Mouse (Mus musculus) heart, postnatal 25 days (tissue): ENCODE measurements at regions not wholly inside any gene's neighbourhood (a gene's known extent, or its start where the extent isn't known, plus 50 kb on each side); places are given as distances from the start of the nearest gene placed in this dataset.

Experiments used
- DNase-seq: peaks from one replicate; pipeline ENCODE4 v3.0.0; 2022; ENCODE audit warnings: low spot score
- intact Hi-C: fragments of 180-260 bp; cut with DNase I; formaldehyde crosslinking; loops from one replicate; pipeline ENCODE4 v1.15.1; 2025

DNA sequence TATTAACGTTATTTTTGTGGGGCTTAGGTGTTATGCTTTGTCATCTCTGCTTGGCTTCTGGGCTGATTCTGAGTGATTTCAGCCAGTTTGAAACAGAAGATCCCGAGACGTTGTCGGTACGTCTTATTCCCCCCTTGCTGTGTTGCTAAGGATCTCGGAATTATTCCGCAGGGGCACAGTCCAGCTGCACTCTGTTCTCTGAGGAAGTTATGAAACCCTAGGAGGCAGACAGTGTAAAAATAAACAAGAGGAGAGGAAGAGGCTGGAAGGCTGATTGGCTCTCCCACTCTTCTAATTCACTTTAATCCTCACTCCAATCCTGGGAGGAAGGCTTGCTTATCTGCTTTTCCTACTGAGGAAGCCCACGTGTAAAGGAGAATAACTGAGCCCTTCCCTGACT is 325.3 kb upstream of the Trpc7 start:
- DNase-seq: no peak
- intact Hi-C loops: no loop called here

DNA sequence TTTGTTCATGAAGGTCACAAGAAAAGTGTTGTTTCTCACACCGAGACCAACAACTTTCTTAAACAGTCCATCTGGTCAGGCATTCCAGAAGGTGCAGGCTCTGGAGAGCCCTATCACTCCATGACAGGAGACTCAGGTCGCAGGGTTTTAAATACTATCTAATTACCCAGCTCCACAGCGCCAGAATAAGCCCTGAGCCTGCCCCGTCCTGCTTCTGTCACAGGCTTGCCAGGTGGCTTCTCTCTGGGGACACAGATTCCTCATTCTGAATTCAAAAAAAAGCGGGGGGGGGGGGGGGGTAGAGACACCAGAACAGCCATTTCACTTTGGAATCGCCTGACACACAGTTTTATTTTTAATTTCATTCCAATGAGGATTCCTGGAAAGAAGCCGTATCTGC is 320.4 kb upstream of the Trpc7 start:
- DNase-seq: no peak
- intact Hi-C loops: no loop called here

- intact Hi-C loops: no loop called here
- DNase-seq: no peak
These were observed 316.5 kb upstream of the Trpc7 start for GRCm38 (mm10) chr13:57212251-57212650.

DNA sequence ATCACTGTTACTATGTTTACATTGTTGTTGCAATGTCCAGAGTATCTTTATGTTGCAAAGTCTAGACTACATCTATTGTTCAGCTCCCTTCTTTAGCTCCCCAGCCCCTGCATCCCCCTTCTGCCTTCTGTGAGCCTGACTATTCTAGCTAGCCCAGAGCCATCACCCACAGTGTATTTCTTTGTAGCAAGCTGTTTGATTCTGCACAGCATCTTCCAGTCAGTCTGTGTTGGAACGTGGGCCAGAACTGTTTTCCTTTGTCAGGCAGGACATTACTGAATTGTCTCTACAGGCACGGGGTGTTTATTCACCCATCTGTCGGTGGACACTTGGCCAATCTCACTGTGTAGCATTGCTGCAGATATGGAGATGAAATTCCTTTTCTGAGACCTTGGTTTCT is 295.4 kb upstream of the Trpc7 start:
- intact Hi-C loops: no loop called here
- DNase-seq: no peak

DNA sequence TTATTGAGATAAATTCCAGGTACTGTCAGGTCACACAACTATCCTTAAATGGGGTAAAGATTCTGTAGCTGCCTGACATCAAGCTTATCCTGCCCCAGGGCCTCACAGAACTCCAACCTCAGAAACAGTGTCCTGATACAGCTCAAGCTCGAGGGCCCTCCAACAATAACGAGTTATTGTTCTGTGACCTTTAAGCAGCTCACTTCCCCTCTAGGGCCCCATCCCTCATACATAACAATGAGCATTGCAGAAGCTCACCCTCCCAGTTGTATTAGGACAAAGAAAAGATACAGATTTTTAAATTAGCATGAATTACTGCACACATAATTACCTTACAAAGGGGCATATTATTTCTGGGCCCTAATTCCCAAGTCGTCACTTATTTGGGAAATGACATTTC is 293.5 kb upstream of the Trpc7 start:
- intact Hi-C loops: no loop called here
- no peak for DNase-seq

GRCm38 (mm10) chr13:57186168-57186567 is 290.4 kb upstream of the Trpc7 start:
- peak; percentile 19 for DNase-seq

DNA sequence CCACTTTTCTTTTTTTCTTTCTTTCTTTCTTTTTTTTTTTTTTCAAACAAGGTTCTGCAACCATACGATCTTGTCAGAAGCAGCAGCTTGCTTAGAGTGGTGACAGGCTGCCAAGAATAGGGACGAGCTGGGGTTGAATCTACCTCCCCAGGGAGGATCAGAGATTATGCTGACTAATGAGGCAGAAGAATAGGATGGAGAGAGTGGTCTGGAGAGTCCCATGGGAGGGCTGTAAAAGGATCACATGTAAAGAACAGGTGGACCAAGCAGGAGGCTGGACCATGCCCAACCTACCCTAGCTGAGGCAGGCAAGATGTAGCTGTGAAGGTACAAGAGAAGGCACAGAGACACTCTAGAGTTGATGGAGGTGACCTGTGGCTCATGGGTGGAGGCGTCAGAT is 274.4 kb upstream of the Trpc7 start:
- no peak for DNase-seq
- intact Hi-C loops: no loop called here

More at GRCm38 (mm10) chr13:57186168-57186567, 290.4 kb upstream of the Trpc7 start:
- intact Hi-C loops: no loop called here

DNA sequence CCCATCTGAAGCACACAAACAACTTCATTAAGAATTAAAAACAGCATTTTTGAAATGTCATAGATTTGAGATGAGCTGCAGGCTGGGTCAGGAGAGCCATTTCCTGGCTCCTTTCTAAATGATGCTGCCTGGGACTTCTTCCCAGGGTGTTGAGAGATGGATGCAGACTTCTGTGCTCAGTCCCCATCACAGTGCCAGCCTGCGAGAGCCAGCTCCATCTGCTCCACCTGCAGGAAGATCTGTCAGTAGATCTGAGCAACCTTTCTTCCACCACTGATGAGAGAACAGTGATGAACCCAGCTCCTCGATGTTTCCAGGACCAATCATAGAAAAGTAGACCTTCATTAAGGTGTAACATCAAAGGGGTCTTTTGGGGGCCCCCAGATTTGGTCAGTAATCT is 273.8 kb upstream of the Trpc7 start:
- no peak for DNase-seq
- intact Hi-C loops: no loop called here

GRCm38 (mm10) chr13:57165367-57165766 is 269.6 kb upstream of the Trpc7 start:
- intact Hi-C loops: no loop called here
- no peak for DNase-seq

GRCm38 (mm10) chr13:57152787-57153186 is 257.0 kb upstream of the Trpc7 start:
- intact Hi-C loops: no loop called here

GRCm38 (mm10) chr13:57147623-57148022 is 251.8 kb upstream of the Trpc7 start:
- no peak for DNase-seq
- intact Hi-C loops: no loop called here

More at GRCm38 (mm10) chr13:57152787-57153186, 257.0 kb upstream of the Trpc7 start:
- no peak for DNase-seq

DNA sequence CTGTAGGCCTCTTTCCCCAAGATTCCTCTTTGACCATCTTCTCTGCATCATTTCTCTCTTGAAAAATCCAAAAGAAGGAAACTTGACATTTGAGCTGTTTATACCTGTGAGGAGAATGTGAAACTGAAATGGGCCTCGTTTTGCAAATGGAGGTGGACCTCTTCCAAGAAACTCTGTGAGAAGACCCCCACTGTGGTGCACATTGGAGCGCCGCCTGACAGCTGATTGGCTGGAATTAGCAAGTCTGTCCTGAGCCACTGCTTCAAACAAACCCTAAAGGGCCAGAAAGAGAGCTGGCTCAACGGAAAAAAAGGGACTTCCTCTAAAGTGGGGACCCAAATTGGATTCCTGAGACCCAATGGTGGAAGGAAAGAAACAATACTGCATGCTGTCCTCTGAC is 250.9 kb upstream of the Trpc7 start:
- intact Hi-C loops: no loop called here
- DNase-seq: no peak

- DNase-seq: no peak
- intact Hi-C loops: no loop called here
These were observed 250.0 kb upstream of the Trpc7 start for GRCm38 (mm10) chr13:57145782-57146181.

DNA sequence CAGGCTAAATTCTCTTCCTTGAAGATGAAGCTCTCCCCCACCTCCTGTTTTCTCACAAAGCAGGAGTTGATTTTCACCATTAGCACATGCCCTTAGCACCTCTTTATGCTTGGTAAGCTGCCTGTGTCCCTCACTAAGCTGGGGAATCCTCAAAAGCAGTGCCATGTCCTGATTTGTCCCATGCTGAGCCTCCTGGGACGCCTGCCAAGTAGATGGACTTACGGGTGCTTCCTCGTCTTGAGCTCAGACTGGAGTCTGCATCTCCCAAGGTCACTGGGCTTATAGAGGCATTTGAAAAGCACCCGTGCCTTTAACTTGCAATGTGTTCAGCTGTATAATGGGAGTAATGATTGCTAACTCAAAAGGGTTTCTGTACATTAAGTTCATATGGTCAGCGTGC is 247.1 kb upstream of the Trpc7 start:
- intact Hi-C loops: no loop called here
- DNase-seq: no peak

DNA sequence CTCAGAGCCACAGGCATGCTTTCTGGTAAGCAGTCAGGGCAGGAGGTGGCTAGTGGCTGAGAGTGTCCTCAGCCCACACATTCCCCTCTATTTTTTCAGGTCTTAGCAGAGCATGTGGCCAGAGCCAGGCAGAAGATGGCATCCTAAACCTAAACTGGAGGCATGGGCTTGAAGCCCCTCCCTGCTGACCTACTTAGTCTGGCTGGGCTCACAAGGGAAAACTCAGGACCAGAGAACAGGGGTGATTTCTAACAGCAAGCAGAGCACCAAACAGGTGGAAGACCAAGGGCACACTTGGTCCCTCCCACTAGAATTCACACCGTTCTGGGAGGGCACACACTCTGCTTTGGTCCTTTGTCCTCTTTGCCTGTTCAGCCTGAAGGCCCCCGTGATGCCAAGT is 246.6 kb upstream of the Trpc7 start:
- intact Hi-C loops: no loop called here
- DNase-seq: no peak

DNA sequence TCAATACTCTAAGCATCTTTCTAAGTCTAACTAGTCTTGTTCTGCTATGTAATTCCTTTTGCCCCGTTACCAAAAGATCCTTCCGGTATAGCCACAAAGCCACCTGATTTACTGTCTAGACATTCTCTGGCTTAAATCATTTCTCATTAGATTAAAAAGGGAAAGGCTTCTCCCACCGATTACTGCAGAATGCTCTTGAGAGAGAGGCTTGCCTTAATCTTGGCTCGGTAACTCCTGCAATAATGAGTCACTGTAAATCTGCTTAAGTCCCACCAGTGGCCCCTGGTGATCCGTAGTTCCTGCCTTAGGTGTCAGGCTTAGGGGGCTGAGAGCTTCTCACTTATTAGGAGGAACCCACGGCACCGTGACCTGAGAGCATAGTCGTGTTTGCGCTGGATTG is 220.1 kb upstream of the Trpc7 start:
- intact Hi-C loops: no loop called here
- no peak for DNase-seq

DNA sequence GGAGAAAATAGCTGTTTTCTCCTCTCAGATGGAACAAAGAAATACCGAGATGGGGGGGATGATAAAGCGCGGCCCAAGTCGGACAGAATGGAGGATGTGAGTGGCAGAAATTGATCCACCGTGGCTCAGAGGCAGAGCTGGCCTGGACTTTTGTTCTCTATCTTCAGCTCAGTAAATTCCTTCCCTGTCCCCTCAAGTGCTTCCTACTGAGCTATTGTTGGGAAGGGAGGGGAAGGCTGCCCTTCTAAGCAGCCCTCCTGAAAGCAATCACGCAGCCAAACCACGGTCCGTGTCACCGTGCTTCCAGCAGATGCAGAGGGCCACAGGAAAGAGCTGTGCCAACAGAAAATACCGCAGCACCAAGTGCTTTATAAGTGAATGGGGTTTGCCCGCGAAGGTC is 212.2 kb upstream of the Trpc7 start:
- no peak for DNase-seq
- intact Hi-C loops: no loop called here

- DNase-seq: no peak
- intact Hi-C loops: no loop called here
These were observed 203.8 kb upstream of the Trpc7 start for GRCm38 (mm10) chr13:57099601-57100000.

DNA sequence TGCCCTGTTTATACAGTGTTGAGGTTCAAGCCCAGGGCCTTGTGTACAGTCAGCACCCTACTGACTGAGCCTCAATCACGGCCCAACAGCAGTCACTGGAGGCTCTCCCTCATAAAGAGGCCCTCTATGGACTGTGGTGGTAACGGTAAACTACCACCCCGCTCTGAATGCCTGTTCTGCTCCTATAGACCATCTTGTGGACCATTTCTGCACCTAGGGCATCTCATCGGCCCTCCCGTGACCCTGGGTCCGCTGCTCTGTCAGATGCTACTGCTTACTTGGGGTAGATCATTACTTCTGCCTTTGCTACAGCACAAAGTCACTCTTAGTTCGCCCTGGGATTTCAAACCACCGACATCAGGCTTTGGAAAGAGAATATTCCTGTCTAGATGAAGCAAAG is 196.1 kb upstream of the Trpc7 start:
- intact Hi-C loops: no loop called here

DNA sequence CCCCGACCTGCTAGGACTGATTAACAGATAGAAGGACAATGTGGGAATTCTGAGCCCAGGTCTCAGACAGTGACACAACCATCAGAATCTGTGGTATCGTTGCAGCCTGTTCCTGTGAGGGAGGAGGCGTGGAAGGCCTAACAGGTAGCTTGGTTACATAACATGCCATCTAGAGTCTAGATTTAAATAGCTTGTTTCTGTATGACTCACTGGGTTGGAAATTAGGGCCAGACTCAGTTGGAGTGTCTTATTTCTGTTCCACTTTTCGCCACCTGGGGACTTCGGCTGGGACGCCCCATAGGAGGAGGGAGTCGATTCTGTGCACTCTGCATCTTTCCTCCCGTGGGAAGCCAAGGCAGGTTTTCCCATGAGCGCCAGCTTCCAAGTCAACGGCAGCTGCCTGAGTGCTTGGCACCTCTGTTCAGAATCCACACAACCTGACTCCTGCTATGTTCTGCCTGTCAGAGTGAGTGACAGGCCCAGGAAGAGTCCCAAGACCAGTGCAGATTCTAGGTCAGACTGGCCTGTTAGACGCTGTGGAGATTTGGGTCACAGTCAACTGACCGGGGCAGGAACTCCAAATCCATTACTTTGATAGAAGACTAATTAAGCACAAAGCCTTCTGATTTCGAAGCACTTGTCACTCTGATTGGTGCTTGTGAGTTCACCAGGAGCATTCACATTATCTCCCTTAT is 193.7 kb upstream of the Trpc7 start:
- intact Hi-C loops: no loop called here
- no peak for DNase-seq

More for the DNA sequence above, 196.1 kb upstream of the Trpc7 start:
- DNase-seq: no peak

- no peak for DNase-seq
- intact Hi-C loops: no loop called here
These were observed 192.2 kb upstream of the Trpc7 start for GRCm38 (mm10) chr13:57087966-57088365.

DNA sequence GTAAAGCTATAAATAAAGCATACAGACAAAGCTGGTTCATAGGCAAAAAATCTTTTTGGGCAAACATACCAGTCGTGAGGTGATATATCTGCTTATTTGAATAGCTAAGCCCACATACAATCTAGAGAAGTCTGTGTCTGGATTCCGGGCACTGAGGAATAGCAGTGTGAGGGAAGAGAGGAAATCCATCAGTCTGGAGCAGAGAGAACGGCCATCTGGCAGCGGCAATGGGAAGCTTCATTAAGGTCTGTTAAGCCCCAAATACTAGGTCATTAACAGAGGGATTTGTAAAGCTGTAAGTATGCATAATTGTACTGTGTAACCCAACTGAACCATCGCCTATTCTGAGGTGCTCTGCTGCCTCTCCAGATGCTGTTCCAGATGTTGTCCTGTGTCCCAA is 191.6 kb upstream of the Trpc7 start:
- intact Hi-C loops: no loop called here
- no peak for DNase-seq
